Mouse (Mus musculus): ENCODE measurements around the gene Selenov. TPM values are rescaled to one million over a fixed set of nuclear protein-coding genes. Genes with fewer than 3 reads are reported as not detected.

The Selenov gene
- total and polyA plus RNA-seq, 3 experiments, result not detected

GRCm38 (mm10) chr7:28277615-28278278, 13.2 kb downstream of the Selenov start, which contains the start of gene Eid2b:
Eid2b (plus strand) TSS chr7:28277739.
- peak within 1 kb of the TSS; percentile 65 to 85 for H3K4me3 ChIP-seq (ENCODE audit: control insufficient read depth in 1 of 2, insufficient read depth in 1 of 2, low read depth in 2 of 2, low read length in 2 of 2)
- H3K4me1 ChIP-seq (ENCODE audit: control insufficient read depth in 1 of 2, insufficient read depth in 2 of 2, low read length in 2 of 2), result peaks cover 0 to 7% of the 10 kb centered on the region in 2 experiments; a peak in 3 of 4 replicates
- H3K9ac ChIP-seq (ENCODE audit: control insufficient read depth, low read depth, low read length, poor library complexity, severe bottlenecking), result peak within 1 kb of the TSS; percentile 86
- H3K27me3 ChIP-seq (ENCODE audit: control insufficient read depth in 1 of 2, insufficient read depth in 2 of 2, low read length in 2 of 2), result no peaks in the 10 kb centered on the region
- no peaks in the 10 kb centered on the region for H3K9me3 ChIP-seq (replicated peaks; ENCODE audit: insufficient read depth, low read length)
- peaks cover 2% of the 10 kb centered on the region; the same call in 1 of the 2 replicates for H3K79me2 ChIP-seq (ENCODE audit: control insufficient read depth, insufficient read depth, low read length, poor library complexity)
- H3K27ac ChIP-seq (ENCODE audit: control insufficient read depth, low read depth, low read length), result no peak within 1 kb of the TSS
- H3K36me3 ChIP-seq (ENCODE audit: control insufficient read depth in 1 of 2, insufficient read depth in 2 of 2, low read length in 2 of 2), result peaks cover 0 to 4% of the 10 kb centered on the region in 2 experiments; a peak in 1 of 4 replicates
- peak; percentile 95 for DNase-seq (ENCODE audit: low read depth, low spot score)
- TF ChIP-seq KAT2A (conservative IDR thresholded peaks at IDR 0.05; ENCODE audit: low read depth, low read length) (no peak), EP300 (IDR thresholded peaks at IDR 0.05; ENCODE audit: low read depth in 1 of 2, low read length in 2 of 2) (no peak), CHD2 (IDR thresholded peaks at IDR 0.05; ENCODE audit: low read length) (no peak), NRF1 (IDR thresholded peaks at IDR 0.05; ENCODE audit: insufficient read depth, low read depth, low read length, poor library complexity, severe bottlenecking) (peak; percentile 89), GABPA (IDR thresholded peaks at IDR 0.05; ENCODE audit: low read depth, low read length) (no peak), MXI1 (IDR thresholded peaks at IDR 0.05; ENCODE audit: low read depth, low read length) (peak; percentile 70; the same call in 1 of the 2 replicates), ZMIZ1 (IDR thresholded peaks at IDR 0.05; ENCODE audit: low read depth, low read length) (0 out of 2 replicates have a peak, but pooled peaks have one; percentile 23), RCOR1 (IDR thresholded peaks at IDR 0.05; ENCODE audit: low read depth, low read length) (no peak), POLR2A (IDR thresholded peaks at IDR 0.05; ENCODE audit: control insufficient read depth in 1 of 2, insufficient read depth in 1 of 2, low read depth in 1 of 2, low read length in 2 of 2, poor library complexity in 1 of 2) (peak; percentile 45 to 77; a peak in 2 of 4 replicates), SMC3 (IDR thresholded peaks at IDR 0.05; ENCODE audit: low read depth, low read length) (peak; percentile 56), MYC (IDR thresholded peaks at IDR 0.05; ENCODE audit: low read depth, low read length) (peak; percentile 72; the same call in 1 of the 2 replicates), MAFK (IDR thresholded peaks at IDR 0.05; ENCODE audit: borderline replicate concordance, low read depth, low read length) (no peak), CTCF (IDR thresholded peaks at IDR 0.05 in 2 of 3, conservative IDR thresholded peaks at IDR 0.05 in 1 of 3; ENCODE audit: control insufficient read depth in 1 of 3, insufficient read depth in 1 of 3, low read depth in 2 of 3, low read length in 3 of 3, poor library complexity in 1 of 3, severe bottlenecking in 1 of 3) (peak; percentile 68 to 93 (median 84)), E2F4 (IDR thresholded peaks at IDR 0.05; ENCODE audit: borderline replicate concordance, low read depth, low read length) (no peak), SIN3A (IDR thresholded peaks at IDR 0.05; ENCODE audit: low read length) (peak; percentile 32), RAD21 (IDR thresholded peaks at IDR 0.05; ENCODE audit: low read depth, low read length) (peak; percentile 70), ETS1 (IDR thresholded peaks at IDR 0.05; ENCODE audit: low read depth, low read length) (no peak), ELF1 (IDR thresholded peaks at IDR 0.05; ENCODE audit: low read depth, low read length) (no peak; the same call in 1 of the 2 replicates), CHD1 (IDR thresholded peaks at IDR 0.05; ENCODE audit: low read depth, low read length) (no peak), POLR2AphosphoS5 (IDR thresholded peaks at IDR 0.05; ENCODE audit: borderline replicate concordance, low read depth, low read length) (no peak), MAZ (IDR thresholded peaks at IDR 0.05; ENCODE audit: low read depth, low read length) (no peak), BHLHE40 (IDR thresholded peaks at IDR 0.05; ENCODE audit: borderline replicate concordance, low read depth, low read length) (no peak), USF2 (IDR thresholded peaks at IDR 0.05; ENCODE audit: borderline replicate concordance in 1 of 2, insufficient read depth in 1 of 2, low read depth in 1 of 2, low read length in 2 of 2) (no peak), MEF2A (IDR thresholded peaks at IDR 0.05; ENCODE audit: extremely low read depth, insufficient replicate concordance, low read depth, low read length, poor library complexity, severe bottlenecking) (no peak), HCFC1 (IDR thresholded peaks at IDR 0.05; ENCODE audit: low read depth, low read length) (peak; percentile 70), TBP (IDR thresholded peaks at IDR 0.05; ENCODE audit: low read depth, low read length) (0 out of 2 replicates have a peak, but pooled peaks have one; percentile 19), MYB (IDR thresholded peaks at IDR 0.05; ENCODE audit: low read depth, low read length) (no peak), POLR2AphosphoS2 (IDR thresholded peaks at IDR 0.05; ENCODE audit: low read length) (0 out of 2 replicates have a peak, but pooled peaks have one; percentile 42), JUND (IDR thresholded peaks at IDR 0.05; ENCODE audit: low read depth, low read length) (no peak), ZC3H11A (IDR thresholded peaks at IDR 0.05; ENCODE audit: low read depth, low read length) (peak; percentile 38), GATA1 (IDR thresholded peaks at IDR 0.05; ENCODE audit: low read depth, low read length) (no peak), USF1 (IDR thresholded peaks at IDR 0.05; ENCODE audit: low read depth, low read length) (peak; percentile 12; the same call in 1 of the 2 replicates), ZKSCAN1 (IDR thresholded peaks at IDR 0.05; ENCODE audit: low read depth, low read length) (no peak), TCF12 (IDR thresholded peaks at IDR 0.05; ENCODE audit: low read depth, low read length) (peak; percentile 45; the same call in 1 of the 2 replicates), NELFE (IDR thresholded peaks at IDR 0.05; ENCODE audit: low read depth, low read length) (peak; percentile 84)

All from MEL (cell line).